Mouse (Mus musculus) hindbrain, embryonic 14.5 days (tissue): ENCODE measurements around the gene Gm45140. TPM values are rescaled to one million over a fixed set of nuclear protein-coding genes. Genes with fewer than 3 reads are reported as not detected.

Experiments used
- ATAC-seq: fragments of 200-750 bp; cut with Nextera tagmentation; 2 replicates; pipeline ENCODE4 v1.8.0; 2017; ENCODE audit warnings: moderate number of reproducible peaks, mild to moderate bottlenecking, moderate TSS enrichment, moderate library complexity; ENCODE audit not compliant: low FRiP score
- DNase-seq: peaks from one replicate; pipeline ENCODE4 v3.0.0-alpha.2; 2015; ENCODE audit warnings: low spot score
- H3K27ac ChIP-seq: fragments of 300-500 bp; sonication (generic); 2 replicates; pipeline ENCODE4 v1.5.1; 2014; ENCODE audit warnings: mild to moderate bottlenecking, moderate library complexity
- H3K27me3 ChIP-seq: fragments of 300-500 bp; sonication (generic); 2 replicates; pipeline ENCODE4 v1.6.1; 2014; ENCODE audit warnings: mild to moderate bottlenecking, low read length, mixed read lengths; ENCODE audit not compliant: control insufficient read depth, insufficient read depth
- H3K36me3 ChIP-seq: fragments of 300-500 bp; sonication (generic); replicated peaks from 2 replicates; pipeline ENCODE4 v1.6.1; 2014; ENCODE audit not compliant: control insufficient read depth, insufficient read depth
- H3K4me1 ChIP-seq: fragments of 300-500 bp; sonication (generic); replicated peaks from 2 replicates; pipeline ENCODE4 v1.6.1; 2014; ENCODE audit warnings: antibody characterized with exemption, low read length, mixed read lengths; ENCODE audit not compliant: control insufficient read depth, insufficient read depth
- H3K4me2 ChIP-seq: fragments of 300-500 bp; sonication (generic); replicated peaks from 2 replicates; pipeline ENCODE4 v1.6.1; 2014; ENCODE audit warnings: mild to moderate bottlenecking, moderate library complexity
- H3K4me3 ChIP-seq: fragments of 300-500 bp; sonication (generic); replicated peaks from 2 replicates; pipeline ENCODE4 v1.5.1; 2014; ENCODE audit warnings: mild to moderate bottlenecking, low read length
- H3K9ac ChIP-seq: fragments of 300-500 bp; sonication (generic); 2 replicates; pipeline ENCODE4 v1.6.1; 2014
- H3K9me3 ChIP-seq: fragments of 300-500 bp; sonication (generic); 2 replicates; pipeline ENCODE4 v1.6.1; 2016; ENCODE audit warnings: low read length; ENCODE audit not compliant: control insufficient read depth
- WGBS: fragments of 180-500 bp; shearing (Covaris S2); extraction: QIAGEN DNeasy Blood & Tissue Kit; methylation state at CpG from one replicate; pipeline ENCODE4 v1.1.7; 2014; 5-methylcytosine and 5-hydroxymethylcytosine counted together
- polyA plus RNA-seq: library from polyadenylated mRNA; unstranded; fragments of >200 nt; fragmentation: Nextera tagmentation; extraction: Ambion mirVana; gene quantifications from 2 replicates; pipeline ENCODE4 v1.2.1, GENCODE M21; 2014

The Gm45140 gene
- polyA plus RNA-seq, 1 experiment from 2014 or later: 1.1 TPM

DNA sequence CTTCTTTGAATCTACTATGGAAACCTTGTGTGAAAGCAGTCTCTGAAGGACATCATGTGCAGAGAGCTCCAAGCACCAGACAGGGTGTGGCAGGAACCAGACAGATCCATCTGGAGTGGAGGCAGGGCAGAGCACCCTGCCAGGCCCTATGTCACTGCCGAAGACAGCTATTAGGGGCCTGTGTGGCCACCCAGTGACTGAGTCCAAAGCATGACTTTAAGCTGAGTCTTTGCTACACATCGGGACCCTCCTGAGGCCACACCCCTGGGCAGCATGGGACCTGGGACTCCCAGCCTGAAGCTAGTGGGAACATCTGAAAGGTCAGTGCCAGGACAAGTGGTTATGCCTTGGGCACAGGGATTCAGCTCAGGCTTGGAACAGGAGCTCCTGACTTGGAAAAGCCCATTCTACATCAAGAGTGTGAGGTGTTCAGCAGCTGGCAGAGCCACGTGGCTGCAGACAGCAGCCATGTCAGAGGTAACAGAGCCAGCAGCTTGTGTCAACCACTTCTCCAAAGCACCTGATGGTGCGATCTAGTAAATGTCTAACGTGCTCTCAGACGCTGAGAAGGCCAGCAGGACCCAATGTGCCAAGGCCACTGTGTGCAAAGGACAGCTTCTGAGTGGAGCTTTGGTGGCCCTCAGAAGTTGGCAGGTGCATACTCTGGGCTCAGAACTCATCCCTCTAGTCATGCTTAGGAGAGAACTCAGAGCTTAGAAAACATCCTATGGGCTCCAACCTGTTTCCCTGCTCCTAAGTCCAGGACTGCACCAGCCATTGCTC, 48.3 kb downstream of the Gm45140 start:
- peaks cover 10% of the 10 kb centered on the region; the same call in 1 of the 2 replicates for H3K4me1 ChIP-seq
- peaks cover 9% of the 10 kb centered on the region for H3K36me3 ChIP-seq
- no peak for DNase-seq
- H3K27me3 ChIP-seq: no peaks in the 10 kb centered on the region
- no peak overlapping the region for H3K9ac ChIP-seq
- 89% methylated on average over 6 of the region's 6 CpGs for WGBS
- H3K4me2 ChIP-seq: no peak overlapping the region
- no peak overlapping the region for H3K27ac ChIP-seq
- no peak overlapping the region for H3K4me3 ChIP-seq
- ATAC-seq: no peak
- no peaks in the 10 kb centered on the region for H3K9me3 ChIP-seq

GRCm38 (mm10) chr6:87786621-87787020, 49.0 kb downstream of the Gm45140 start:
- H3K27ac ChIP-seq: no peak overlapping the region
- no peak for ATAC-seq
- peaks cover 4% of the 10 kb centered on the region; the same call in 1 of the 2 replicates for H3K36me3 ChIP-seq
- no peak overlapping the region for H3K4me2 ChIP-seq
- no peak overlapping the region for H3K9ac ChIP-seq
- H3K4me1 ChIP-seq: peaks cover 10% of the 10 kb centered on the region; the same call in 1 of the 2 replicates
- 82% methylated on average over 5 of the region's 5 CpGs for WGBS
- H3K27me3 ChIP-seq: no peaks in the 10 kb centered on the region
- no peak for DNase-seq
- H3K9me3 ChIP-seq: no peaks in the 10 kb centered on the region
- H3K4me3 ChIP-seq: no peak overlapping the region

DNA sequence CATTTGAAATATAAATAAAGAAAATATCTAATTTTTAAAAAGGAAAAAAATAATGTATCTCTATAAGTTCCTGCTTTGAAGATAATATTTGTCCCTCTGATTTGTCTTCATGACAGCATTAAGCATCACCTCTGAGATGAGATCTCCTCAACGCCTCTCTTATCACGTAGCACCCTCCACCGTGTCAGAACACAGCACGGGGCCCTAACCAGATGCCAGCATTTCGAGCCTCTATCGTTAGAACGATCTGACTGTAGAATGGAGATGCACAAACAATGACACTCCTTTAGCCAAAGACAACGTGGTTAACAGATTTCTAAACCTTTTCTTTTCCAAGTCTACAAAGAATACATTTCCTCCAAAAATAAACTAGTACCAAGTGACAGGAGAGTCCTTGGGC, 51.6 kb downstream of the Gm45140 start:
- Histone ChIP-seq H3K4me1 (0 out of 2 replicates have a peak, but pooled peaks cover 3% of the 10 kb centered on the region), H3K4me3 (no peak overlapping the region), H3K9me3 (no peaks in the 10 kb centered on the region), H3K27ac (no peak overlapping the region), H3K4me2 (no peak overlapping the region), H3K9ac (no peak overlapping the region), H3K36me3 (no peaks in the 10 kb centered on the region), H3K27me3 (no peaks in the 10 kb centered on the region)
- no peak for ATAC-seq
- no peak for DNase-seq
- WGBS: 82% methylated on average over 8 of the region's 8 CpGs

- no peak overlapping the region for H3K4me2 ChIP-seq
- H3K4me3 ChIP-seq: no peak overlapping the region
- ATAC-seq: no peak
- no peaks in the 10 kb centered on the region for H3K36me3 ChIP-seq
- no peak for DNase-seq
- H3K27me3 ChIP-seq: no peaks in the 10 kb centered on the region
- H3K9me3 ChIP-seq: no peaks in the 10 kb centered on the region
- WGBS: 84% methylated on average over 10 of the region's 10 CpGs
- no peaks in the 10 kb centered on the region for H3K4me1 ChIP-seq
- no peak overlapping the region for H3K9ac ChIP-seq
- H3K27ac ChIP-seq: no peak overlapping the region
Observed at GRCm38 (mm10) chr6:87780546-87781301, 54.9 kb downstream of the Gm45140 start.

DNA sequence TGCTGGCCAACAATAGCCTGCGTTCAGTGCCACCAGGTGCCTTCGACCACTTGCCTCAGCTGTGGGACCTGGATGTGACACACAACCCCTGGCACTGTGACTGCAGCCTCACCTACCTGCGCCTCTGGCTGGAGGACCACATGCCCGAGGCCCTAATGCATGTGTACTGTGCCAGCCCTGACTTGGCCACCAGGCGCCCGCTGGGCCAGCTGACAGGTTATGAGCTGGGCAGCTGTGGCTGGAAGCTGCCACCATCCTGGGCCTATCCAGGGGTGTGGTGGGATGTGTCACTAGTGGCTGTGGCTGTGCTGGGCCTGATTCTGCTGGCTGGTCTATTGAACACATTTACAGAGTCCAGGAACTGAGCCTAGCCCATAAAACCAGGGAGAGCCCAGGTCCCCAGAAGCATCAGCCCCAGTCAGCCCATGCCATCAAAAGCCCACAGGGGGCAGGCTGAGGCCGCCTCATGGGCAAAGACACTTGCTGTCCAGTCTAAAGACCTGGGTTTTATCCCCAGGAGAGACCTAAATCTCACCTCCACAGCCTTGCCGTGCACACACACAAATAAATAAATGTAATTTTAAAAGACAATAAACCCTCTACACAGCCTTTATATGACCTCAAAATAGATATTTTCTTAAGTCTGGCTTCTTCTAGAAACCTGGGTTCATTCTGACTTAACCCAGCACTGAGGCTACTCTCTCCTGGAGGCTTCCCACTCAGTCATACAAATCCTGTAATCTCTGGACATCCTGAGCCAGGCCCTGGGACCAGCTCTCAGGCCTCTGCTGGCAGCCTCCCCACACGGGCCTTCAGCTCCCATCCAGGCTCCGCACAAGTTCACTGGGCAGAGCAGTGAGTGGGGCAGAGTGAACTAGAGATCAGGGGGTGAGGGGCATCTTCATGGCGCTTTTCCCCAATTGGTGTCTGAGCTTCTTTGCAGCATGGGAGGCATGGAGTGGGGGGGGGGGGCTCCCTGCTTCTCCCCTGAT, 56.1 kb downstream of the Gm45140 start:
- Histone ChIP-seq H3K9me3 (no peaks in the 10 kb centered on the region), H3K4me3 (no peak overlapping the region), H3K36me3 (no peaks in the 10 kb centered on the region), H3K27me3 (no peaks in the 10 kb centered on the region), H3K4me2 (no peak overlapping the region), H3K4me1 (no peaks in the 10 kb centered on the region), H3K27ac (no peak overlapping the region), H3K9ac (no peak overlapping the region)
- 84% methylated on average over 11 of the region's 11 CpGs for WGBS
- DNase-seq (no peak), ATAC-seq (no peak)

- DNase-seq (no peak), ATAC-seq (no peak)
- Histone ChIP-seq H3K4me3 (no peak overlapping the region), H3K4me1 (no peaks in the 10 kb centered on the region), H3K9me3 (no peaks in the 10 kb centered on the region), H3K36me3 (no peaks in the 10 kb centered on the region), H3K27ac (no peak overlapping the region), H3K27me3 (no peaks in the 10 kb centered on the region), H3K4me2 (no peak overlapping the region), H3K9ac (no peak overlapping the region)
- 80% methylated on average over 11 of the region's 11 CpGs for WGBS
Observed at GRCm38 (mm10) chr6:87778294-87779173, 57.1 kb downstream of the Gm45140 start.

- no peak for DNase-seq
- Histone ChIP-seq H3K9me3 (no peaks in the 10 kb centered on the region), H3K27ac (no peak within 1 kb of the TSS), H3K4me3 (no peak within 1 kb of the TSS), H3K27me3 (no peaks in the 10 kb centered on the region), H3K9ac (no peak within 1 kb of the TSS), H3K36me3 (no peaks in the 10 kb centered on the region), H3K4me1 (no peaks in the 10 kb centered on the region), H3K4me2 (no peak within 1 kb of the TSS)
- ATAC-seq: no peak
- 74% methylated on average over 2 of the region's 2 CpGs for WGBS
Observed at GRCm38 (mm10) chr6:87777842-87778241, 57.8 kb downstream of the Gm45140 start, which contains the start of gene Gp9. TSS of gene Gp9 (plus strand) at chr6:87778072.

GRCm38 (mm10) chr6:87776663-87777062, 58.9 kb downstream of the Gm45140 start:
- H3K4me2 ChIP-seq: no peak overlapping the region
- 100% methylated on average over 1 of the region's 1 CpGs for WGBS
- no peaks in the 10 kb centered on the region for H3K27me3 ChIP-seq
- DNase-seq (no peak), ATAC-seq (no peak)
- H3K36me3 ChIP-seq: no peaks in the 10 kb centered on the region
- H3K9ac ChIP-seq: no peak overlapping the region
- H3K4me3 ChIP-seq: no peak overlapping the region
- no peaks in the 10 kb centered on the region for H3K4me1 ChIP-seq
- H3K27ac ChIP-seq: no peak overlapping the region
- no peaks in the 10 kb centered on the region for H3K9me3 ChIP-seq
